Mouse (Mus musculus) left cerebral cortex, postnatal 14 days (tissue): ENCODE measurements at regions not wholly inside any gene's neighbourhood (a gene's known extent, or its start where the extent isn't known, plus 50 kb on each side); places are given as distances from the start of the nearest gene placed in this dataset.
A peak's percentile ranks its signal among the peaks of the same experiment; 100 is the strongest.
"Not testable (repeated sequence)": the region's sequence is repeated elsewhere in the genome, so short reads cannot be mapped to it uniquely, and the experiment has no call there.

Experiments
- DNase-seq, 2 experiments: peaks; one replicate each; pipeline ENCODE4 v3.0.0; 2021 to 2022; ENCODE audit warnings: low spot score in 2 of 2, mixed read lengths in 1 of 2
- intact Hi-C: fragments of 180-260 bp; cut with DNase I; formaldehyde crosslinking; loops from one replicate; pipeline ENCODE4 v1.15.1; 2025

GRCm38 (mm10) chr13:52110750-52111149 is 264.3 kb downstream of the Gadd45g start:
- intact Hi-C loops, result no loop called here
- no peak for DNase-seq

- DNase-seq, result peak; percentile 23 to 52
- intact Hi-C loops, result no loop called here
Observed at GRCm38 (mm10) chr13:52113549-52113948, 267.1 kb downstream of the Gadd45g start.

GRCm38 (mm10) chr13:52114431-52114830 is 268.0 kb downstream of the Gadd45g start:
- peak in 1 of 2 experiments; percentile 27 for DNase-seq
- intact Hi-C loops, result no loop called here

DNA sequence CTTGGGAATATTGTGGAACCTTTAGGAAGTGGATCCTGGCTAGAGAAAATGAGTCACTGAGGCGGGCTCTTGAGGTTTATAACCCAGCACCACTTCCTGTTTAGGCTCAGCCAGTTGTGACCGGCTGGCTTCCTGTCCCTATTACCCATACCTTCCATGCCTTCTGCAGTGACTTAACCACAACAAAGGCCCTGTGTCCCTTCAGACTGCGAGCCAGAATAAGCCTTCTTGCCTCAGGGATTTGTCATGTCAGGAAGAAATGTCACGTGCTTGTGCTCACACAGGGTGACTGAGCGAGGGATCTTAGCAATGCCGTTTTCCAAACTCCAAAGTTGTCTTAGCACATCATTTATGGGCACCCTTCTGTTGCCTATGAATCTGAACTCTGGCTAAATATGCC is 268.5 kb downstream of the Gadd45g start:
- intact Hi-C loops, result no loop called here
- DNase-seq, result no peak

- no peak for DNase-seq
- intact Hi-C loops, result no loop called here
Observed at GRCm38 (mm10) chr13:52116241-52116640, 269.8 kb downstream of the Gadd45g start.

DNA sequence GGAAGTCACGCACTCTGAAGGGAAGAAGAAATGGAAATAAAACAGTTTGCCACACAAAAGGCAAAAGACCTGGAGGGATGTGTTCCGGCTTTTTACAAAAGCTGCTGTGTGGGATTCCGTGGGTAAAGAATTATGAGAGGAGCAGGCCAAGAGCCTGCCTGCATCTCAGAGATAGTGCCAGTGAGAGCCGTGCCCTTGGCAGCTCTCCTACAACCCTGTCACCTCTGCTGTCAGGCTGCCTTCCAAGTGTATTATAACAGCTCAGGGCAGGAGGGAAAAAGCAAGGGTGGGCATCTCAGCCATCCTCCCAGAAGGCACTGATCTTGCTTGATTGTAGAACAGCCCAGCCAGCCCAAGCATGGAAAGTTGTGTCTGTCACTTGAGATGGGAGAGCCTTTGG is 270.3 kb downstream of the Gadd45g start:
- intact Hi-C loops, result no loop called here
- DNase-seq, result no peak

GRCm38 (mm10) chr13:52120795-52121194 is 274.3 kb downstream of the Gadd45g start:
- no peak for DNase-seq
- intact Hi-C loops, result no loop called here

GRCm38 (mm10) chr13:52125037-52125436 is 278.6 kb downstream of the Gadd45g start:
- intact Hi-C loops, result no loop called here
- DNase-seq, result peak in 1 of 2 experiments; percentile 14

- no peak for DNase-seq
- intact Hi-C loops, result no loop called here
Observed at GRCm38 (mm10) chr13:52127751-52128150, 281.3 kb downstream of the Gadd45g start.

DNA sequence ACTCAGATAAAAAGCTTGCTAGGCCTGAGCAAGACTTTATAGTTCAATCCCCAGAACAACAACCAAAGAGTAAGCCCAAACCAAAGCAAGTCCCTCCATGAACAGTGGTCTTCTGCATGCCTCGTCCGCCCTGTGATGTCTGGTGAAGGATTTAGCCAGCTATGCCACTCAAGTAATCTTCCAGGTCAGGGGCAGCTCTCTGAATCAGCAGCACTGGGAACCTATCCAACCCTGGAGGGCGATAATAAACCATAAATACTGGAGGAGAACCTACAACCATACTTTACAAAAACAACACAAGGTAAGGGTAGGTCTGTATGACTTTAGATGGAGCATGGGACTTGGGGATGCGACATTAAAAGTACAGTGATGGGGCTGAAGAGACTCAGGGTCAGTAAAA is 283.0 kb downstream of the Gadd45g start:
- DNase-seq, result no peak
- intact Hi-C loops, result no loop called here

- no peak for DNase-seq
- intact Hi-C loops, result no loop called here
Observed at GRCm38 (mm10) chr13:52133202-52133601, 286.7 kb downstream of the Gadd45g start.

DNA sequence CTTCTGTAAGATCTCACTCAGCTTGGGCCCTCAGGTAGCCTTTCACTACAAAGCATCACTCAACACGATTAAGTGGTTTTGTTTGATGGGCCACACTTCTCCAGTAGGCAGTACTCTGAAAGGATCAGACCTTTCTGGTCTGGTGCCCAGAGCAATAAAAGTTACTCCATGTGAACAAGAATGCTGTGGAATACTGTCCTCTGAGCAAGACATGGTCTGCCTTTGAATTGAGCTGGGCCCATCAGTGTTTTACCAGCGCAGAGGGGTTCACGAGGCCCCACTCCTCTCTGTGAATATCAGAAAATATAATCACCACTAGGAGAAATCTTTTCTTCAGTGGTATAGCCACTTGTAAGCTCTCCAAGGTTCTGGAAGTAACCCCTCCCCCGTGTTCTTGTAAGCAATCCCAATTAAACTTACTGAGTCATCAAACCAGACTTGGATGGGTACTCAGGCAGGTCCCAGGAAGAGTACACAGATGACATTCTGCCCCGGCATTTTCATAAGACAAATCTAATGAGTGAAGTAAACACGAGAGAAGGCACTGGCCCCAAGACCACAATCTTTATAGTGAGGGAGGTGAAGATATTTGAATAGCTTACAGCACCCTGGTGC is 292.0 kb downstream of the Gadd45g start:
- intact Hi-C loops, result no loop called here
- no peak for DNase-seq

GRCm38 (mm10) chr13:52139140-52139809 is 292.8 kb downstream of the Gadd45g start:
- intact Hi-C loops, result no loop called here
- DNase-seq, result no peak

DNA sequence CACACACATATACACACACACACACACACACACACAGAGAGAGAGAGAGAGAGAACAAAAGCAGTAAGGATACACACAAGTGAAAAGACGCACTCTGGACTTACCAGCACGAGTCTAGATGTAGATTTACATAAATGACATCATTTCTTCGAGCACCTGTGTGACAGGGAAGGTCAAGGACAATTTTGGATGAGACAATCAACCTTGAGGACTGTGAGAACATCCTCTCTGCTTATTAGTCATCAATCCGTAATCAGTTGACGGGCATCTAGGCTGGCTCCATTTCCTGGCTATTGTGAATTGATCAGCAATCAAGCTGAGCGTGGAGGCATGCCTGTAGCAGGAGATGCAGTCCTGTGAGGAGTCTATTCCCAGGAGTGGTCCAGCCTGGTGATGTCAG is 293.7 kb downstream of the Gadd45g start:
- no peak for DNase-seq
- intact Hi-C loops, result no loop called here

DNA sequence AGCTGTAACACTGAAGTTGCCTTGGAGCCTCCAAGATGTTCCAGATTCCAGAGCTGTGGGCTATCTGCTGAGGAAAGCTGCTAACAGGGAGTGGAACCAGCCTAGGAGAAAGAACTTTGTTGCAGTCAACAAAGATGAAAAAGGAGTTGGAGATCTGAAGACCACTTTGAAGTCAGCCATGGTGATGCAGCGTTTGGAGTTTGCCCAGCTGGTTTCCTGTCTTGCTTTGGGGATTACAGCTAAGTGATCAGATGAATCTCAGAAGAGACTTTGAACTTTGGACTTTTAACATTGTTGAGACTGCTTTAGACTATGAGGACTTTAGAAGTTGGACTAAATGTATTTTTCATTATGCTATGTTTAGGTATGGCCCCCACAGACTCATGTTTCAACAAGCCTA is 297.6 kb downstream of the Gadd45g start:
- intact Hi-C loops, DNase-seq: not testable (repeated sequence)

DNA sequence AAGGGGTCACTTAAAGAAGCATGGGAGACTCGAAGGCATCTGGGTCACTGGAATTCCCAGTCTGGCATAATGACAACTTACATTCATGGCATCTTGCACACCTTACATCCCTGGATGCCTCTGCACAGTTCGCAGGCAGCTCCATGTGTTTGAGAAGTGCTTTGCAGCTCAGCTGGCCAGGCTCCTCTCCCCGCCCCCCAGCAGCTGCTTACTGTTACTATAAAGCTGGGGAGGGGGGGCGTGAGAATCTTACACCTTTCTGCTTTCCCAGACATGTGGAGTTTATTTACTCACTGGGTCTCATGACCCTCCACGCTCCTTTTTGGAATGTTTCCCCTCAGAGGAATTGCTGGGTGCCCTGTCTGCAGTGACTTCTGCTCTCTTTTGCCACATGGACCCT is 299.4 kb downstream of the Gadd45g start:
- no peak for DNase-seq
- intact Hi-C loops, result no loop called here

GRCm38 (mm10) chr13:52150281-52150680 is 303.8 kb downstream of the Gadd45g start:
- intact Hi-C loops, result no loop called here

DNA sequence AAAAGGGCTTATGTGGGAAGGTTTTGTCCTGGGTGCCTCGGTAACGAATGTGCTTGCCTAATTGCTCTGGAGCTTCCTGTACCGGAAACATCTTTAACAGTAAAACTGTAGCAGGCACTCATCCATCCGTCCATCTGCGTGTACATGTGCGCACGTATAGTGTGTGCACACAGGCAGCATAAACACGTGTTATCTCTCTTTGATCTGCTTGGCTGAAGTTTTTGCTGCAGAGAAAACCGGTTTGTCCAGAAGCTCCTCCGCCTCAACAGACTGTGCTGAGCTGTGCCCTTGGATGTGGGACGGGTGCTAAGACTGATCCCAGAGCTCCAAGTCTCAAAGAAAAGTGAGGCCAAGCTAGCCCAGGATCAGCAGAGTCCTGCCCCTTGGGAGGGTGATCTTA is 305.3 kb downstream of the Gadd45g start:
- intact Hi-C loops, result no loop called here
- peak in 1 of 2 experiments; percentile 19 for DNase-seq

More at GRCm38 (mm10) chr13:52150281-52150680, 303.8 kb downstream of the Gadd45g start:
- no peak for DNase-seq

GRCm38 (mm10) chr13:52152221-52152620 is 305.7 kb downstream of the Gadd45g start:
- DNase-seq, result no peak
- intact Hi-C loops, result no loop called here

DNA sequence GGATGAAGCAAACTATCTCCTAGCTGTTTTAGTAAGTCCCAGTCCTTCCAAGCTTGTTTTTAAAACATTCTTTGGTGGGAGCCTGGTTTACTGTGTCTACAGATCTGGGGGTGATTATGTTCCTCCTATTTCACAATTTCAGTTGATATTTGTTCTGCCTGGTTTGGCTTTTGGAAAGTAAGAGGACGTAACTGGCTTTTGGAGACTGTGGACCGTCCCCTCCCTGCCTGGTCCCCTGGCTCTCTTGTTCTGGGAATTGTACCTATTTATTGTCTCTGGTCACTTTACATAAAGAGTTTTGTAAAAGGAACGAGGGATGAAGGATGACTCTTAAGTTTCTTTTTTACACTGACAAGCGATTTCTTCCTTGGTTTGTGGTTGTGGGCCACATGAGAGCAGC is 306.6 kb downstream of the Gadd45g start:
- intact Hi-C loops, result no loop called here
- DNase-seq, result no peak

- DNase-seq, result no peak
- intact Hi-C loops, result no loop called here
Observed at GRCm38 (mm10) chr13:52153576-52153975, 307.1 kb downstream of the Gadd45g start.
